Mouse (Mus musculus) cerebellum, postnatal 4 days (tissue): ENCODE measurements at regions not wholly inside any gene's neighbourhood (a gene's known extent, or its start where the extent isn't known, plus 50 kb on each side); places are given as distances from the start of the nearest gene placed in this dataset.
A peak's percentile ranks its signal among the peaks of the same experiment; 100 is the strongest.

Source experiments
- DNase-seq, 2 experiments: peaks; one replicate each; pipeline ENCODE4 v3.0.0; 2022; ENCODE audit warnings: low spot score in 2 of 2, mixed read lengths in 1 of 2

DNA sequence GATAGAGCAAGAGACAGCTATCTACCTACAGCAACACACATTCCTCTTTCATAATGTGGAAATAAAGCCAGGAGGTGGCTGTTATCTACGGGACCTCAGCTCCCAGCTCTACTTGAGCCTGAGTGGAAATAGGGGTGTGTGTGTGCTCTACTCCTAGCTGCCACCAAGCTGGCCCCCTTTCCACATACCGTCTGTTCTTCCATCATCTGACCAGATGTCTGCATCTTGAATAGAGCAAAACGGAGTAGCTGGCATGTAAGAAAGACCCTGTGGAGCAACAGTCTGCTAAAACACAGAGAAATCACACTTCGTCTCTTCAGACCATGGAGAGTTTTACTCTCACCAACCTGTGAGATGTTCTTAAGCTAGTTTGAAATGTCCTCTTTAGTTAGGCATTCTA lies 454.9 kb downstream of the 1700129C05Rik start:
- DNase-seq, result peak in 1 of 2 experiments; percentile 8

DNA sequence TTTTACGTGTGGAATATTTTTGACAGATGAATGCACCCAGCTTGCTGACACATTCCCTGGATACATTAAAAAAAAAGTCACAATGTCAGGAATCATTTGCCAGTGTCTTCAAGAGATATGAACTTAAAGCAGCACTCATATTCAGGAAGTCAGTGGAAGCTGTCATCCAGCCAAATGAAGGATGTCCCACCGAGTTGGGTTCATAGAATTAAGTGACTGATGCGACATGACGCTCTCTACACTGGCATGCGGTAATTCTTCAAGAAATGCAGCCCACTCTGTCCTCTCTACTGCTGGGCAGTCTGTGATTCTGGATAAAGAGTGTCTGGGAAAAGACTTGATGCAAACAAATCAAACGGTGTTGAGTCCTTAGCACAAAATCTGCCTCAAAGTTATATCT lies 463.9 kb downstream of the 1700129C05Rik start:
- DNase-seq, result peak in 1 of 2 experiments; percentile 25

DNA sequence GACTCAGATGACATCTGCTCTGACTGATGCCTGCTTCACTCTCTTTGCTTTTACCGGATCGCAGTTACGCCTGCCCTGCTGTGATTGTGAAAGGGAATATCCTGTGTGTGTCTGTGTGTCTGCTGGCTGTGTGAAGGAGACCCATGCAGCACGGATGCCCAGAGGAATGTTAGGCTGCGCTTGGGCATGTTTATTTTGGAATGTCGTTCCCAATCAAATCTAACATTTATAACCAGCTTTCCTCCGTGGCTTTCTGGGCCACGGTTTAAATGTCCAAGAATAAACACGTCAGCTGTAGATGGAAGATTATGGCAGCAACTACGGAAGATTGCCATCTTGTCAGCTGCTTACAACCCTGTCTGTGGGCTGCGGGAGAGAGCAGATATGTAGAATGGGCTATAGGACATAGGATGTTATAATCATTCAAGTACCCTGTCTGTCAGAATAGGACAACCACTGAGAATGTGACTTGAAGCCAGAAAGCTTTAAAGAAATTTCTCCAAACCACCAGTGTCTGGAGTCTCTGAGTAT lies 464.5 kb downstream of the 1700129C05Rik start:
- DNase-seq, result peak in 1 of 2 experiments; percentile 5

DNA sequence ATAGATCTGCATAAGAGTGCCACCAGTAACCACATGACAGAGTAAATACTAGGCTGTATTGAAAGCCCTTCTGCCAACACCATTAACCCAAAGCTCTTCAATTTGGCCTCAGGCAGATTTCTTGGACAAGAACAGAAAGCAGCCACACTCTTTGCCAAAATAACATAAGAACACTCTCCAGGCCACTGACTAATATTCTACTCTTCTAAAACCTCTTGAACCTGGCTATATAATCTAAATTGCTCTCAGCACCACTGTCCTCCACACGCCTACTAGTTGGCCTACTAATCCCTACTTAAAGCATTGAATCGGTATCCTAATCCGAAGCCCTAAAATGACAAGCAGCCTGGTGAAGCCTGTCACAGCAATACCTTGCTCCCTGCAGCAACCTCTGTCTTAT lies 467.5 kb downstream of the 1700129C05Rik start:
- DNase-seq, result no peak

DNA sequence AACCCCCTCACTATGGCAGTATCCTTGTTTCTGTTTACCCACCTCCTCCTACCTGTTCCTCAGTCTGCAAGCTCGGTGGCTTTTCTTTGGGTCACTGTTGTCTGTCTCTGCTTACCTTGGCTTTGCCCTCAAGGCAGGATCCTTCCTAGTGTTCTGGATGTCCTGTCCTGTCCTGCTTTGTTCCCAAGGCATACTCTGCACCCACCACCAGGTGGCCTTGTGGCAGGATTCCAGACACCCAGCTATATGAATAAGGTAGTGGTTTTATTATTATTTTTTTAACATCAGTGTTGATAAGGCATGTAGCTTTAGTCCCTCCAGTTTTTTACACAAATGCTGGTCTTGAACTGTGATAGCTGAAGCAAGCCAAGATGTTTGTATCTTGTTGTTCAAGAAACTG lies 478.7 kb downstream of the 1700129C05Rik start:
- DNase-seq, result peak in 1 of 2 experiments; percentile 18

DNA sequence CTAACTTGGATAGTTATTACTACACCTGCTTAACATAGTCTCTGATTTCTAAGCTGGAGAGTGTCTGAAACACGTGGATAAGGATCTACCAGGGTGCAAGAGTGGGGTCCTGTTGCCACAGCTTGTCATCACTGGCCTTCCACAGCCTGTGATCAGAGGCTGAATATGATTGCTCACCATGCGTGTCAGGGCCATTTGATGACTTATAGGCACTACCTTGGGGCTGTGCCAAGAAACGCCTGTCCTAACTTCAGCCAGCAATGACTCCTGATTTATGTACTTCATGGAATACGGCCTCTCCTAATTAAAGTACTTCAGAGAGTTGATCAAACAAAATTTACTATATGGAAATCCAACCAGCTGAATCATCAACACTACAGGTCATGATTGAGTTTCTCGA lies 480.1 kb downstream of the 1700129C05Rik start:
- no peak for DNase-seq

DNA sequence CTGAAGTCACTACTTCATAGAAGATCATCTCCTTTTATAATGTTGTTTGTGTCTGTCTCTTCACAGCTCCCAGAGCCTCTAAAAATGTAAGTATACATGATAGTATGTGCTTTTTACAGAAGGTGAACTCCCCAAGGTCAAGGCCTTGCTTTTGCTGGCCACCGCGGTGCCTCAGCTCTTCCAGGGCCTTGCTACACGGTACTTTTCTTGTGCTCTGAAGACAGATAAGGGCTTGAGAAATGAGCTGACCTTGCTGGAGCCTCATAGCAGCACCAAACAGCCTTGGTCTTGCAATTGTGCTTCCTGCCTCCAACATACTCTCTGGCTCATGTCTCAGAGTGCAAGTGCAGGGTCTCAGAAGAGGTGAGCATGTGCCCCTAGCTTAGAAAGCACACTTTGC lies 481.3 kb downstream of the 1700129C05Rik start:
- DNase-seq, result no peak

DNA sequence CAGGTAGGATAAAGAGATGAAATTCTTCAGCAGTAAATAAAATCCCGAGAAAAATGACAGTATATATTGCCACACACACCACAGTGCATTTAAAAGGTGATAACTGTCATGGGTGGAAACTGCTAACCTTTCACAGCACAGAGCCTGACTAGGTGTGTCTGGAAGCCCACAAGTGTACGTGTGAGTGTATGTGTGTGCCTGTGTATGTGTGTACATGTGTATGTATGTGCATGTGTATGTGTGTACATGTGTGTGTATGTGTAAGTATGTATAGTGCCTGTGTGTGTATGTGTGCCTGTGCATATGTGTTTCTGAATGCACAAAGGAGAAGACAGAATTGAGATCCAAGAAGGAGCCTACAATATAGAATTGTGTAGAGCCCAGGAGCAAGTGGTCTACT lies 485.4 kb downstream of the 1700129C05Rik start:
- DNase-seq, result no peak

DNA sequence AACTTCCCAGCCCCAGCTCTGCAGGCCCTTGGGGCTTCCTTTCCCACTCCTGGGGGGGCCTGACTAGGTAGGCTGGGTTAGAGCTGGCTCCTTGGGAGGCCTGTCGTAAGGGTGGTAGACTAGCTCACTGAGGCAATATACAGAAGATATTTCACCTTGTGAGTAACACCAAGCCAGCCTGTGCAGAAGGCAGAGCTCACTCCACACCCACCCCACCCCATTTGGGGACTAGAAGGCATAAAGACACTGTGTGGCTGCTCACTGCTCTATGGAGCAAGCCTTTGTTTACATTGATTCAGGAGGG lies 485.8 kb downstream of the 1700129C05Rik start:
- DNase-seq, result no peak

DNA sequence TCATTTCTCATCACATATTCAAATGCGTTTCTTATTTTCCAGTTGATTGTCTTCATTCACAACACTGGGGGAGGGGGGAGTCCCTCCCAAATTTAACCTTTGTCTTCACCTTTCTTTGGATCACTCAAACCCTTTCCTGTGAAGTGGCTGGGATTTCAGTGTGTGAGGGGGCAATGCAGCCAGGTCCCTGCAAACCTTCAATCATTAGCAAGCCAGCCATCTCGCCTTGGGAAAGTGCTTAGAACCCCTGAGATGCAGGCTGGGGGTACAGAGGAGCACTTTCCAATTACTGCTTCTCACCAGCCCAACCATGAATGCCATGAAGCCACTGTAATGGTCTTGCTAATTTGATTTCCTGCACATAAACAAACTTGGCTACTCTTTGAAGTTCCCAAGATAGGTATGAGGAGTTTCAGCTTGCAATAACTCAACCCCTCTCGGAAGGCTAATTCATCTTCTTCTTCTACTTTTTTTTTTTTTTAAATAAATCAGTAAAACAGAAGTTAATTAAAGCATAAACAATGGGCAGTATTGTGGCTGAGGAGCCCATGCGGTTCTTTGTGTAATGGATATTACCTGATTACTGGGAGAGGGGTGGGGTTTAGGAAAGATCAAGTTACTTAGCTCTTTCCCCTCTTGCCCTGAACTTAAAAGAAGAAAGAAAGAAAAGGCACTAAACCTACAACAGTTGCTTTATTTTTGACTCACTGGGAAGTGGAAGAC lies 486.3 kb downstream of the 1700129C05Rik start:
- DNase-seq, result no peak

DNA sequence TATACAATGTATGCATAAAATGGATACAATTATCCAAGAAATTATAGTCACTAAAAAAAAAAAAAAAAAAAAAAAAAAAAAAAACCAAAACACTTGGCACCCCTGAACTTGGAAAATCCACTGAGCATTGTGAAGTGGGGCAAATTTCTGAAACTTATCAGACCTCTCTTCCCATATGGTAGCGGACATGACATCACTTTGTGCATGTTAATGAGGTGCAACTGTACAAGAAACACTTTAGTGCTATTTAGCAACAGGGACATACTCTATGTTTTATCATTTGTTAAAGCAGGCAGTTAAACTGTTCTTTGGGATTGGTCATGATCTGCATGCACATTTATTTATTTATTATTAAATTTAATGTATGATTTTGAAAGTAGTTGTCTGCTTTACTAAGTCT lies 489.7 kb downstream of the 1700129C05Rik start:
- no peak for DNase-seq

DNA sequence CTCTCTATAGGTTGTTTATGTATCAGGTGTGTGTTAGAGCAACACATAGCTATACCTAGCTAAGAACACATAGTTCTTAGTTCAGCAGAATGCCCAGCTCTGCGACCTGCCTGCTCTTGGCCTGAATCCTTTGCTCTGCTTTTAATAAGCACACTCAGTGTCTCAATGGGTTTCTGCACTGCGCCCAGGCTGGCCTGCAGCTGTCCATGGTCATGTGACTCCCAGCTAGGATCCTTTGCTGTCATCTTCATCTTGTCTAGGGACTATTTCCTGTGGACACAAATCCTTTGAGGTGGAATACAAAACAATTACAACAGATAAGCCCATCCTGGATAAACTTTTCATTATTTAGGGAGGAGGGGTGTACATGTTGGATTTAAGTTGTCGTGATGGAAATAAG lies 490.7 kb downstream of the 1700129C05Rik start:
- no peak for DNase-seq

DNA sequence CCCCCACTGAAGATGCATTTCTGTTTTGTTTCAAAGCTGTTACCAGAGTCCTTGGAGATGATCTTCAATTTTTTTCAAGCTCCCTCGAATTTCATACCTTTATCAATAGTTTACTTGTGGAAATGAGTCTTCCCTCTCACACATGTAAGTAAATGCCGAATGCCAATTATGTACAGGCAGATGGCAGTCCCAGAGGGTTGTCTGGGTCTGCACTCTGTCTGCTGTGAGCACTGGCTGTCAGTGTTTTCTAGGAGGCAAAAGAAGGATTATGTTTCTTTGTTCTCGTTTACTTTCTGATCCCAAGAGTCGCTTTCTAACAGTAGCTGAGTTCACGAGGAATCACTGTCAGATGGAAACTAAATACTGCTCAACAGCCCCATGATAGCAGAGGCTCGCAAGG lies 491.5 kb downstream of the 1700129C05Rik start:
- DNase-seq, result no peak

DNA sequence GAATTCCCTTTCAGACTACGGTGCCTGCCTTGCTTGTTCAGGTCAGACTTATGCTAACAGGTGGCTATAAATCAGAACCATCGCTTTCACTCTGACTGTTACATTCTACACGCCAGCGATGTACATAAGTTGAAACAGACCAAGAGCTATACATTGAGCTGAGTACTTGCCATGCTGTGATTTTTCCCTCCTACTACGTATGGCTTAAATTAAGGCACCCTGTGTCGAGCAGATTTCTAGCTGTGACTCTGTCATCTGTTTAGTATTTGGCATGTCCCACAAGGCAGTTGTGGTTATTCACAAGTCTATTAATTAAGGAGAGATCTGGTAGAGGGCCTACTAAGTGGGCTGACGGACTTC lies 504.4 kb downstream of the 1700129C05Rik start:
- no peak for DNase-seq

DNA sequence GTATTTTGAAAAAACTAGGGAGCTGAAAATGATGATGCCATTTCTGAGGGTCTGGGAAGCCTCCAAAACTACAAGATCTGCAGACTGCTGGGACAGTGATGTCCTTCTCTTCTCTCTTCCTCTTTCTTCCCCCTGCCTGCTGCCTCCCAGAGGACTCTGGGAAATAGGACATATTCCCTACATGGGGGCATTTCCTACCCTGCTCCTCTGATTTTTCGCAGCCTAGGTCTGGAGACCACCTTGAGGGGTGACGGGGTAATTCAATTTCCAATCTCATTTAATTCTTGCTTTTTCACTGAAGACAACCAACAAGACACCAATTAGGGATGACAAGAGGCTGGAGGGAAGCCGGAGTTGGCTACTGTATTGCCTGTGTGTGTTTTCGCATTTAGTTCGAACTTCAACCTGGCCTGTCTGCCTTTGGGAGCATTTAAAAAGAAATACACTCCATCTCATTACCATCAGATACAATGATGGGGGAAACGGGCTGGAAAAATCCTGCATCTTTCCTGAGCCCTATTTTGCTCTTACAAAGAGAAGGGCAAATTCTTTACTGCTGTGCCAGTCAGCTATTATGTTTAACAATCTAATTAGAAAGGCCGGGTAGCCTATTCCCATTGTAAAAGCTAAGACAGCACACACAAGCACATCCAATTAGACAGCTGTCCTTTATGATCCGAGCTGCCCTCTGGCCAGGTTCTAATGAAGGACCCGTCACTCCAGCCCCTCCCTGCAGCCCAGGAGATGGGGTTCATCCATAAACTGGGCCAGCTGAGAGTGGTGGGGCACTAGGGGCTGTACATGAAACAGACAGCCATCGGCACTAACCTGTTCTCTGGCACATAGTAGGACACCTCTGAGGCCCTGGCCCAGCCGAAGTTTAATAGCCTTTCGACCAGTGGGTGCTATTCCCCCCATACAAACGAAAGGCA lies 505.0 kb downstream of the 1700129C05Rik start:
- no peak for DNase-seq

DNA sequence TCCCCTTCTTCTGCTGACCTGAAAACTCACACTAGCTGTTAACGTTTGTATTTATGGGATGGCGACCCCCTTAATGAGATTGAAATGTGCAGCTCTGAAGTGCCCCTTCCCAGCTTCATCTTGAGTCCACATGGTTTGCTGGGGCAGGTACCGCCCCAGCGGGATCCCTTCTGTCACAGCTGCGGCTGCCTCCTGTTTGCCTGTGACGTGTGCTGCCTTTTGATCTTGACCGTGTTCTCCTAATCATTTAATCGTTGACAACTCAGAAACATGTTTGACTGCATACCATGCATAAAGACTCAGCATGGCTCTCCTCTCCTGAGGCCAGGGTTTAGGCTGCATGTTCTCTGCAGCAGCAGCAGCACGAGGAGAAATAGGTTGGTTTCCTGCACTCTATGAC lies 511.5 kb downstream of the 1700129C05Rik start:
- no peak for DNase-seq

DNA sequence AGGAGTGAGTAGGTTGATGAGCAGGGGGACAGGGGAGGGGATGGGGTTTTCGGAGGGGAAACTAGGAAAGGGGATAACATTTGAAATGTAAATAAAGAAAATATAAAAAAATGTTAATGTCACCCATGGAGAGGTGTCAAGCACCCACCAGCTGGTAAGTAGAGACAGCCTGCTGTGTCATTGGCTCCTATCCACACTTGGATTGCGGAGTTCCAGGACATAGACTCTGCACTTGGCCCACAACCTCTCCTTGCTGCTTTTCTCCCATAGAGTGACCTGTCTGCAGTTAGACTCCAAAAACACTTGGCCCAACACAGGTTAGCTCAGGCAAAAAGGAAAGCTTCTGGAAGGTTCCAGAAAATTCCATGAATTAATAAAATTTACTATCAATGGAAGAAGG lies 514.4 kb downstream of the 1700129C05Rik start:
- DNase-seq, result no peak

DNA sequence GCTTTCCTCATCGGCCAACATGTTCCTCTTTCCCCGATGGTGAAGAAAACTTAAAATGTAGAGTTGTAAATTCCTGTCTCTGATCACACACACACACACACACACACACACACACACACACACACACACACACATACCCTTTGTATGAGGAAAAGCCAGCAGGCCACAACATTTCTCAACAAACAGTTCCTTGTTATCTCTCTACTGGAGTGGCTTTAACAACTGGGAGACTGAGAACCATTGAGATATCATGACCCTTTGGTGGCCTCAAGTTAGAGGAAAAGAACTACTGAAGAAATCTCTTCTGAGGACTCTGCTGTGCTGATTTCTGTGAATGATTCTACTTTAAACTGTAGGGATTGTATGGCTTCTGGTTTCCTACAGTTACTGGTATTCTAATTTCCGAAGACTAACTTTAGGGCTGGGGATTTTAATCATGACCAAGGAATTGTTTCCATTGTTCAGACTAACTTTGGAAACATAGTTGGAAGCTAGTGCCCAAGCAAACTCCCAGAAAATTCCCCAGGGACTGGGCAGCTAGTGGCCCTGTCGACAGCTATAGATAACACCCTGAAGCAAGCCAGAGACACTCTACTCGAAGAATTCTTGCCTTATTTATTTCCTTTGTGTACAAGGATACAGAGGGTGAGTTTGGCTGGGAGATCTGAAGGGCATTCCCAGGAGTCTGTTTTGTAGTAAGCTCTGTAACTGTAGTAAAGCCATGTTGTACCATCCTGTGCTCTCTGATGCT lies 516.0 kb downstream of the 1700129C05Rik start:
- no peak for DNase-seq

DNA sequence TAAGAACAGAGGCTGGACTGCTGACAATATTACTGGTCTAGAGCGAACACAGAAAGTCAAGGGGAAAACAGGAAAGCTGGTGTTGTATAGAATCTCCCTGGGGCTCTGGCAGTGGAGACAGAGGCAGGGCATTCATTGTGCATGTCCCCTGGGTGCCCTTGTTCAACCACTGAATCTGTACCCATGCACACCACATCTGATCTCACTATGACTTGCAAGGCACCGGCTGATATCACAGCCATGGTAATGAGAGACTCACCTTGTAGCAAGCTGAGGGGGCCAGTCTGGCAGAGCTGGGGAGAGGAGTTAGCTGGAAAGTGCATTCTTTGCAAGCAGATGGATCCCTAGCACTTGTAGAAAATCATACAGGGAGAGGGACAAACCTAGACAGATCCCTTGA lies 522.5 kb downstream of the 1700129C05Rik start:
- no peak for DNase-seq

DNA sequence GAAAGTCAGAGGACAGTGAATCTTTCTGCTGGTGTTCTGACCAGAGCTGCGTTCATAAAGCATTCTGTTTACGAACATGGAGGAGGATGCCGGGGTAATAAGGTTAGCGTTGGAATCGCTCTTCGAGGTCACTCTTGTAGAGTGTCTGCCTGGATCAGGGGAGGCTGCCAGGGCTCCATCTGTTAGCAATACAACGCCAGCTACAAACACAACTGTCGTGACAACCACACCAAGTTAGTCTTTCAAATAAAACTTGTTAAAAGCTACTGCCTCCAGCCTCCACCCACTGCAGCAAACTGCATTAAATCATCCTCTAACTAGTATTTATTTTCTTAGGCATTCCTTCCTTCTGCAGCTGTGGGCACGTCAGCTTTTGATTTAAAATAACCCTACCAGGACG lies 525.0 kb downstream of the 1700129C05Rik start:
- no peak for DNase-seq

DNA sequence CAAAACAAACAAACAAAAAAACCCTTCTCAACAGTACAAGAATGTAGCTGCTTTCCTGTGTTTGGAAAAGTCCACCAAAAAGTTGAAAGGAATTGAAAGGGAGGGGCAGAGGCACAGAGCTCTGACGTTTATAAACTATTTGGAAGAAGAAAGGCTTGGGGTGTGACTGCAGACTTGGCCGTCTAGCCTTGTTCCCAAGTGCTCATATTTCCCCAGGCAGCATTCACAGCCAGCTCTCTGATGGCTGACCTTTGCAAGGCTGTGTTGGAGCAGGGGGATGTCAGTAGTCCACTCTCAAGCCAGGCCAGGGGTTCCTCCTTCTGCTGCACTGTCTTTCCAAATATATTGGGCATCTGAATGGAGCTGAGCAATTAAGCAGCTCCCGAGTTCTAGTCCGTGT lies 534.5 kb downstream of the 1700129C05Rik start:
- DNase-seq, result no peak

DNA sequence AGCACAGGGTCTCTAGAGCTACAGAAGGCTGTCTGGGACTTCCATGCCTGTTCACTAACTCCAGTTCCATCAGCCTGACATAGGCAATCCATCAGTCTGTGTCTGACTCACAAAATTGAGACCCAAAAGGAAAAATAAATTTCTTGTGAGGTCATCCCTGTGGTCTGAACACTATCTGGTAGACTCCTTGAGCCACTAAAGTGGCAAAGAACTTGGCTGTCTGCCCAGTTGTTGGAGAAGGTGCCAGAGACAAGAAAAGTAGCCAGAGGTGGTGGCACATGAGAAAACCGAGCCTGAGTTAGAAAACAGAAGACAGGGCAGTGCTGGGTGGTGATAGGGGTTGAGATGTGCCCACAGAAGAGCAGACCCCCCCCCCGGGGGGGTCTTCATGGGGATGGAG lies 535.0 kb downstream of the 1700129C05Rik start:
- DNase-seq, result no peak
